Mouse (Mus musculus): ENCODE data around the gene Mcl1.

DNA sequence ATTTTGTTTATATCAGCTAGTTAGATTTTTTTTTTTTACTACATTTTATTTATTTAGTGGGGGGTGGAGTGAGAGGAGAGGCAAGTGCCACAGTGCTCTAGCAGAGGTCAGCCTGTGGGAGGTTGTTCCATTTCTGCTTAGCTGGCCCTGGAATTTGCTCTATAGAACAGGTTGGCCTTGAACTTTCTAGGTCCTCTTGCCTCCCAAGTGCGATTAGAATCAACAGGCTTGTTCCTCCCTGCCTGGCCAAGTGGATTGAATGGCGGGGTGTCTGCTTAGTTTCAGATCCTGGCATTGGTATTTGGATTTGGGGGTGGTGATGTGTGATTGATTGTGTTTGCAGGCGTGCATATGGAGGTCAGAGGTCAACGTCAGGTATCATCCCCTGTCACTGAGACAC, 22.5 kb upstream of the Mcl1 start:
- TF ChIP-seq CTCF (conservative IDR thresholded peaks at IDR 0.05; ENCODE audit: low read length) (no peak), POU5F1 (IDR thresholded peaks at IDR 0.05; ENCODE audit: borderline replicate concordance, low read length) (no peak)

All from E14TG2a.4 (cell line).